Mouse (Mus musculus) embryonic facial prominence, embryonic 14.5 days (tissue): ENCODE results near the gene Hsd17b11. TPM values are rescaled to one million over a fixed set of nuclear protein-coding genes. Genes with fewer than 3 reads are reported as not detected.
"Not testable (repeated sequence)": the region's sequence is repeated elsewhere in the genome, so short reads cannot be mapped to it uniquely, and the experiment has no call there.

Experiments used
- ATAC-seq: fragments of 200-750 bp; cut with Nextera tagmentation; 2 replicates; pipeline ENCODE4 v1.8.0; 2017; ENCODE audit warnings: low read depth, moderate number of reproducible peaks, moderate TSS enrichment
- DNase-seq: peaks from one replicate; pipeline ENCODE4 v3.0.0-alpha.2; 2015; ENCODE audit warnings: low spot score
- H3K27ac ChIP-seq: fragments of 300-500 bp; sonication (generic); replicated peaks from 2 replicates; pipeline ENCODE4 v1.5.1; 2014; ENCODE audit warnings: low read depth, mild to moderate bottlenecking, low read length, moderate library complexity
- H3K27me3 ChIP-seq: fragments of 300-500 bp; sonication (generic); replicated peaks from 2 replicates; pipeline ENCODE4 v1.6.1; 2014; ENCODE audit warnings: low read length; ENCODE audit not compliant: control insufficient read depth, insufficient read depth
- H3K36me3 ChIP-seq: fragments of 300-500 bp; sonication (generic); 2 replicates; pipeline ENCODE4 v1.6.1; 2014; ENCODE audit warnings: low read length, mixed read lengths; ENCODE audit not compliant: control insufficient read depth, insufficient read depth
- H3K4me1 ChIP-seq: fragments of 300-500 bp; sonication (generic); 2 replicates; pipeline ENCODE4 v1.6.1; 2014; ENCODE audit warnings: antibody characterized with exemption, low read length; ENCODE audit not compliant: control insufficient read depth, insufficient read depth
- H3K4me2 ChIP-seq: fragments of 300-500 bp; sonication (generic); 2 replicates; pipeline ENCODE4 v1.6.1; 2014; ENCODE audit warnings: low read depth, mild to moderate bottlenecking, low read length, moderate library complexity, mixed read lengths
- H3K4me3 ChIP-seq: fragments of 300-500 bp; sonication (generic); 2 replicates; pipeline ENCODE4 v1.5.1; 2014; ENCODE audit warnings: low read depth, mild to moderate bottlenecking, low read length
- H3K9ac ChIP-seq: fragments of 300-500 bp; sonication (generic); 2 replicates; pipeline ENCODE4 v1.6.1; 2014; ENCODE audit warnings: low read depth, mild to moderate bottlenecking, low read length, moderate library complexity, mixed read lengths
- H3K9me3 ChIP-seq: fragments of 300-500 bp; sonication (generic); 2 replicates; pipeline ENCODE4 v1.6.1; 2016; ENCODE audit warnings: low read length; ENCODE audit not compliant: control insufficient read depth
- WGBS: fragments of 180-500 bp; shearing (Covaris S2); extraction: QIAGEN DNeasy Blood & Tissue Kit; methylation state at CpG from one replicate; pipeline ENCODE4 v1.1.7; 2014; 5-methylcytosine and 5-hydroxymethylcytosine counted together
- polyA plus RNA-seq: library from polyadenylated mRNA; unstranded; fragments of >200 nt; fragmentation: Nextera tagmentation; extraction: Ambion mirVana; gene quantifications from 2 replicates; pipeline ENCODE4 v1.2.1, GENCODE M21; 2014

Hsd17b11 gene
- polyA plus RNA-seq, 1 experiment from 2014 or later: 4.5 TPM

- H3K4me3 ChIP-seq, H3K9me3 ChIP-seq, H3K9ac ChIP-seq, H3K4me1 ChIP-seq, ATAC-seq, H3K27me3 ChIP-seq, H3K27ac ChIP-seq, H3K36me3 ChIP-seq, H3K4me2 ChIP-seq, DNase-seq: not testable (repeated sequence)
- 75% methylated on average over 5 of the region's 5 CpGs for WGBS
Observed at GRCm38 (mm10) chr5:104024193-104024592, 2.5 kb upstream of the Hsd17b11 start.

DNA sequence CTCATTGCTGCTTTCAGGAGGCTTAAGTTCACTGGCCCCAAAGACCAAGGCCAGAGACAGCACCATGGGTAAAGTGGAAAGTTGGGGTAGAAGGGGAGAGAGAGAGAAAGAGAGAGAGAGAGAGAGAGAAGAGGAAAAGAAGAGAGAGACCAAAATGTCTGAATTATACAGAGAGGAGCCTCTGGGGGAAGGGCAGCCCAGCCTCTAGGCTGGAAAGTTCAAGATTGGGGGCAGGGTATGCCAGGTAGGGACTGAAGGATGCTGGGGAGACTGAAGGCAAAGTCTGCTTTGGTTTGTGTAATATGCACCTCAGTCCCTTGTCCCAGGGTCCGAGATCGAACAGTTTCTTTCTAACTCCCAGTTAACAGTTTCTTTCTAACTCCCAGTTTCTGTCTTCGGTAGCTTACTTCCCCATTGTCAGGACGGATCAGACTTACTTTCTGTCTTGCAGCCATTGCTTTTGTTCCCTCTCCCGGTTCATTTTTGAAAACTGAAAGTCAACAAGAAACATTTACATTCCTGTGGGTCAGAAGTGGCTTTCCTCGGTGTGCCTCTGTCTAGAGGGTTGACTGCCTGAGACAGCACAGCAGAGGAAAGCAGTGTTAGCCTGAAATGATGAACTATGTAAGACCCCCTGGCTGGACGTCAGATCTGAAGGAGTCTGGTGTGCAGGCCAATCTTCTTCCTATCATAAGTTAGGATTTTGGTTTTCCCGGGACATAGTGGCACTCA lies 1.7 kb upstream of the Hsd17b11 start:
- 72% methylated on average over 8 of the region's 8 CpGs for WGBS
- ATAC-seq: no peak
- Histone ChIP-seq H3K36me3 (no peaks in the 10 kb centered on the region), H3K4me3 (no peak overlapping the region), H3K9ac (no peak overlapping the region), H3K9me3 (no peaks in the 10 kb centered on the region), H3K4me2 (no peak overlapping the region), H3K27ac (no peak overlapping the region), H3K4me1 (peaks cover 5% of the 10 kb centered on the region; the same call in 1 of the 2 replicates), H3K27me3 (no peaks in the 10 kb centered on the region)
- no peak for DNase-seq

GRCm38 (mm10) chr5:104022558-104022957 lies 839 bp upstream of the Hsd17b11 start:
- Histone ChIP-seq H3K9me3 (no peaks in the 10 kb centered on the region), H3K27me3 (no peaks in the 10 kb centered on the region), H3K36me3 (0 out of 2 replicates have a peak, but pooled peaks cover 6% of the 10 kb centered on the region), H3K9ac (0 out of 2 replicates have a peak overlapping the region, but pooled peaks have one; percentile 64), H3K4me1 (peaks cover 5% of the 10 kb centered on the region; the same call in 1 of the 2 replicates), H3K4me3 (peak overlapping the region; percentile 49), H3K27ac (peak overlapping the region; percentile 68; the same call in 1 of the 2 replicates), H3K4me2 (peak overlapping the region; percentile 68)
- DNase-seq (peak; percentile 19), ATAC-seq (no peak)
- WGBS: 40% methylated on average over 5 of the region's 5 CpGs

- Histone ChIP-seq H3K4me2 (no peak overlapping the region), H3K27me3 (no peaks in the 10 kb centered on the region), H3K4me3 (no peak overlapping the region), H3K9me3 (no peaks in the 10 kb centered on the region), H3K36me3 (0 out of 2 replicates have a peak, but pooled peaks cover 4% of the 10 kb centered on the region), H3K9ac (no peak overlapping the region), H3K27ac (no peak overlapping the region), H3K4me1 (peaks cover 3% of the 10 kb centered on the region; the same call in 1 of the 2 replicates)
- DNase-seq: peak; percentile 55
- ATAC-seq: no peak
Observed at GRCm38 (mm10) chr5:104011419-104011818, 10.3 kb downstream of the Hsd17b11 start.

GRCm38 (mm10) chr5:104010261-104010660 lies 11.5 kb downstream of the Hsd17b11 start:
- no peak for ATAC-seq
- Histone ChIP-seq H3K9me3 (no peaks in the 10 kb centered on the region), H3K4me3 (no peak overlapping the region), H3K36me3 (0 out of 2 replicates have a peak, but pooled peaks cover 4% of the 10 kb centered on the region), H3K27me3 (no peaks in the 10 kb centered on the region), H3K4me1 (peaks cover 3% of the 10 kb centered on the region; the same call in 1 of the 2 replicates), H3K4me2 (no peak overlapping the region), H3K9ac (no peak overlapping the region), H3K27ac (no peak overlapping the region)
- DNase-seq: no peak
- 90% methylated on average over 7 of the region's 7 CpGs for WGBS

- ATAC-seq: no peak
- 92% methylated on average over 3 of the region's 3 CpGs for WGBS
- Histone ChIP-seq H3K9me3 (no peaks in the 10 kb centered on the region), H3K36me3 (0 out of 2 replicates have a peak, but pooled peaks cover 4% of the 10 kb centered on the region), H3K4me1 (peaks cover 3% of the 10 kb centered on the region; the same call in 1 of the 2 replicates), H3K4me3 (no peak overlapping the region), H3K27ac (no peak overlapping the region), H3K27me3 (no peaks in the 10 kb centered on the region), H3K4me2 (no peak overlapping the region), H3K9ac (no peak overlapping the region)
- no peak for DNase-seq
Observed at GRCm38 (mm10) chr5:104009421-104009820, 12.3 kb downstream of the Hsd17b11 start.

DNA sequence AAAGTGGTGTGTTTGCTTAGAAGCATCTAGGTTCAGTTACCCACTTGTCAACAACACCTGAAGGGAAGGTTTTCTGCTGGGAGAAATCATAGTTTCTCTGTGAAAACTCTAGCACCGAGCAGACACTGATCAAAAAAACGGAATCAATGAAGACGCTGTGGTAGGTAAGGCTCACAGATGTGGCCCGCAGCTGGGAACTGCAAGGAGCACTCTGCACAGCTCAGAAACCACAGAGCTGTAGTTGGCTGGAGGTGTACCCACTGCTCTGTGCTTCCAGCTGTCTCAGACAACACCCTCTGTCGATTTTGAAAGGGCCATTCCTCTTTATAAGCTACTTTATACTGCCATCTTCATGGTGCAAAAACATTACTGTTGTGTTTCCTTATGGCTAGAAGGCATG lies 13.9 kb downstream of the Hsd17b11 start:
- ATAC-seq (no peak), DNase-seq (no peak)
- WGBS: 62% methylated on average over 5 of the region's 5 CpGs
- H3K9ac ChIP-seq: no peak overlapping the region
- no peaks in the 10 kb centered on the region for H3K9me3 ChIP-seq
- H3K27me3 ChIP-seq: no peaks in the 10 kb centered on the region
- H3K36me3 ChIP-seq: 0 out of 2 replicates have a peak, but pooled peaks cover 4% of the 10 kb centered on the region
- no peak overlapping the region for H3K4me2 ChIP-seq
- no peak overlapping the region for H3K4me3 ChIP-seq
- H3K27ac ChIP-seq: no peak overlapping the region
- H3K4me1 ChIP-seq: peaks cover 3% of the 10 kb centered on the region; the same call in 1 of the 2 replicates

GRCm38 (mm10) chr5:104006811-104007210 lies 14.9 kb downstream of the Hsd17b11 start:
- Histone ChIP-seq H3K9me3 (no peaks in the 10 kb centered on the region), H3K4me3 (no peak overlapping the region), H3K4me1 (peaks cover 3% of the 10 kb centered on the region; the same call in 1 of the 2 replicates), H3K4me2 (no peak overlapping the region), H3K9ac (no peak overlapping the region), H3K27ac (no peak overlapping the region), H3K27me3 (no peaks in the 10 kb centered on the region), H3K36me3 (0 out of 2 replicates have a peak, but pooled peaks cover 4% of the 10 kb centered on the region)
- DNase-seq (no peak), ATAC-seq (no peak)
- WGBS: 82% methylated on average over 3 of the region's 3 CpGs
